Mouse (Mus musculus): ENCODE data around the gene Slc12a8. TPM values are rescaled to one million over a fixed set of nuclear protein-coding genes. Genes with fewer than 3 reads are reported as not detected.
A peak's percentile ranks its signal among the peaks of the same experiment; 100 is the strongest.

Slc12a8 gene
- polyA plus RNA-seq (2015; fragmentation: Nextera tagmentation; extraction: Ambion mirVana): 0.89 and 0.91 TPM in 2 replicates

DNA sequence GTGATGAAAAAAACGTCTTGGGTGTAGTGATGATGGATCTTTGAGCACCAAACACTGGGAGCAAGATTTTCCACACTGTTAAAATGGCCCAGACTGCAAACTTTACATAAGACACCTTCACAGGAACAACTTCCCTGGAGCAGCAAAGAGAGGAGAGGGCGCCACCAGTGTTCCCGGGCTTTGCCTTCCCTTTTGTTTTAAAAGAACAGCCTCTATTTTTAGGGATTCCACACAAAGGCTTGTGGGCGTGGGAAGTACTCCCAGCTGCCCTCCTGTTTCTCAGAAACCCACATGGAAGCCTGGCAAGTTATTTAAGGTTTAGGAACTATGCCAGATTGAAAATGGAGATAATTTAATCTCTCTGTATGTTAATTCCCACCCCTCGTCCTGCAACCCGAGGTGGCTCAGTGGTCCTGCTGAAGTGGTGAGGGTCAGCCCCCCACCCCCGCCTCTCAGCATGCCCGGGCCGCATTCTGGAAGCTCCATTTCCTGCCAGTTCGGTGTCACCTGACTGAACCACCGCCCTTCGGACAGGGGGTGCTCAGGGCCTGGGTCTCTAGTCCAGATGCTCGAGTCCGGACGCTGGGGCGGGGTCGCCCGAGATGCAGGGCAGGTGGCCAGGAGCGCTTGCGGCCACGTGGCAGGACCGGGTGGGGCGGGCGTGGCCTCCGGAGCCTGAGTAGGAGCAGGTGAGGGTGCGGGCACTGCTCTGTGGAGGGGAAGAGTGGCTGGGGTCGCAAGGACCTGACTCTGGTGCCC lies at the start of gene Slc12a8:
Gene Slc12a8, plus strand, starts transcription at position 522 of the 759 bp plus-strand sequence.
- H3K4me2 ChIP-seq (ENCODE audit: low read length): peak within 1 kb of the TSS; percentile 54
- ATAC-seq (replicated peaks; ENCODE audit: low FRiP score, low read depth): peak; percentile 64
- no peaks in the 10 kb centered on the region for H3K27me3 ChIP-seq (ENCODE audit: insufficient read depth, low read length)
- no peak for TF ChIP-seq CTCF (IDR thresholded peaks at IDR 0.05; ENCODE audit: low read depth)
- no peaks in the 10 kb centered on the region for H3K9me3 ChIP-seq (replicated peaks; ENCODE audit: low read length)
- DNase-seq (ENCODE audit: low spot score): peak; percentile 35
- H3K36me3 ChIP-seq (ENCODE audit: insufficient read depth, low read length): no peaks in the 10 kb centered on the region
- no peak within 1 kb of the TSS for H3K27ac ChIP-seq
- H3K4me3 ChIP-seq (replicated peaks; ENCODE audit: low read depth, low read length): peak within 1 kb of the TSS; percentile 30
- H3K4me1 ChIP-seq (replicated peaks; ENCODE audit: insufficient read depth, low read length): peaks cover 12% of the 10 kb centered on the region
- 3% methylated on average over 27 of the region's 27 CpGs for WGBS
- H3K9ac ChIP-seq (ENCODE audit: low read depth, low read length): peak within 1 kb of the TSS; percentile 46; the same call in 1 of the 2 replicates

DNA sequence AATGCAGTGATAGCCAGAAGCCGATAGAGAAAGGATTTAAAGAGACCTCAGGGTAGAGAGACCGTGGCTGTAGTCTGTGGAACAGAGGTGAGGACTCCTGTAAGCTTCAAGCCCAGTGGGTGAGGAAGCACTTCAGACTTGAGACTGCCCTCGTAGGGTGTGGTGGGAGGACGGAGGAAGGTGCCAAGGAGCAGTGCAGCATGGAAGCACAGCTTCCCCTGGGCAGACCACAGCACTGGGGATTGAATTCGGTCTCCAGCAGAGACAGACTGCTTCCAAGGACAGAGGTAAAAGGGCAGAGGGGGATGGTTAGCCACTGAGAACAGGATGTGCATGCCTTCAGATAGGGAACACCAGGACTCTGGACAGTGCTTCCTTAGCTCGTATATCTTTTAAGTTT lies 49.7 kb upstream of the Slc12a8 start:
- 54% methylated on average over 6 of the region's 6 CpGs for WGBS
- Histone ChIP-seq H3K4me2 (ENCODE audit: low read length) (no peak overlapping the region), H3K36me3 (ENCODE audit: insufficient read depth, low read length) (peaks cover 6% of the 10 kb centered on the region; the same call in 1 of the 2 replicates), H3K4me3 (replicated peaks; ENCODE audit: low read depth, low read length) (no peak overlapping the region), H3K27ac (0 out of 2 replicates have a peak overlapping the region, but pooled peaks have one; percentile 19), H3K4me1 (replicated peaks; ENCODE audit: insufficient read depth, low read length) (no peaks in the 10 kb centered on the region), H3K9me3 (replicated peaks; ENCODE audit: low read length) (no peaks in the 10 kb centered on the region), H3K9ac (ENCODE audit: low read depth, low read length) (no peak overlapping the region), H3K27me3 (ENCODE audit: insufficient read depth, low read length) (no peaks in the 10 kb centered on the region)
- DNase-seq (ENCODE audit: low spot score) (peak; percentile 43), ATAC-seq (replicated peaks; ENCODE audit: low FRiP score, low read depth) (no peak; the same call in 1 of the 2 replicates)
- TF ChIP-seq CTCF (IDR thresholded peaks at IDR 0.05; ENCODE audit: low read depth): no peak

DNA sequence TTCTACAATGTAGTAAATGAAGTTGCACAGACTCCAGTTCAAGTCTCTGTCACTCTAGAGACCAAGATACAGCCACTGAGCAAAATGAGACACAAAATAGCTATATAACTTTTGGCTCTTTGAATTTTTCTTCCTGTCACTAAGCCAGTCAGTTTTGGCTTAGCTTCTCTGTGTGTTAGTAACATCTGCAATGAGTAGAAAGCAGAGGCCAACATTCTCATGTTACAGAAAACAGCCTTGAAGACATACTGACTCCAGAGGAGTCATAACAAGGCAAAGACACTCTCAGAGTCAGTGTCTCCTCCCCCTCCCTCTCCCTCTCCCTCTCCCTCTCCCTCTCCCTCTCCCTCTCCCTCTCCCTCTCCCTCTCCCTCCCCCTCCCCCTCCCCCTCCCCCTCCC lies 47.2 kb upstream of the Slc12a8 start:
- Histone ChIP-seq H3K9me3 (replicated peaks; ENCODE audit: low read length) (no peaks in the 10 kb centered on the region), H3K4me2 (ENCODE audit: low read length) (no peak overlapping the region), H3K36me3 (ENCODE audit: insufficient read depth, low read length) (peaks cover 6% of the 10 kb centered on the region; the same call in 1 of the 2 replicates), H3K4me3 (replicated peaks; ENCODE audit: low read depth, low read length) (no peak overlapping the region), H3K9ac (ENCODE audit: low read depth, low read length) (no peak overlapping the region), H3K27ac (no peak overlapping the region), H3K4me1 (replicated peaks; ENCODE audit: insufficient read depth, low read length) (no peaks in the 10 kb centered on the region), H3K27me3 (ENCODE audit: insufficient read depth, low read length) (no peaks in the 10 kb centered on the region)
- DNase-seq (ENCODE audit: low spot score) (peak; percentile 58), ATAC-seq (replicated peaks; ENCODE audit: low FRiP score, low read depth) (no peak)
- no peak for TF ChIP-seq CTCF (IDR thresholded peaks at IDR 0.05; ENCODE audit: low read depth)

DNA sequence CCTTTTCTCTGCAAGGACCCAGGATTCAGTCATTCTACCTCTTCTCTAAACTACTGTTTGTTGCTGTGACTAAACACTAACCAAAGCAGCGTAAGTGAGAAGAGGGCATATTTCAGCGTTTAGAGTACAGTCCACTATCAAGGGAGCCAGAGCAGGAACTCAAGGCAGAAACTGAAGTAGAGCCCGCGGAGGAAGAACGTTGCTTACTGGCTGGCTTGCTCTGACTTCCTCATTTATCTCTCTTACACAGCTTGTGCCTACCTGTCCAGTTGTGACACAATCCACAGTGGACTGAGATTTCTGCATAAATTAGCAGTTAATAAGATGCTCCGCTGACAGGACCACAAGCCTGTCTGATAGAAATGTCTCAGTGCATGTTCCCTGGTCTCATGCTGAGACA lies 42.7 kb upstream of the Slc12a8 start:
- WGBS: 97% methylated on average over 6 of the region's 6 CpGs
- no peak for TF ChIP-seq CTCF (IDR thresholded peaks at IDR 0.05; ENCODE audit: low read depth)

DNA sequence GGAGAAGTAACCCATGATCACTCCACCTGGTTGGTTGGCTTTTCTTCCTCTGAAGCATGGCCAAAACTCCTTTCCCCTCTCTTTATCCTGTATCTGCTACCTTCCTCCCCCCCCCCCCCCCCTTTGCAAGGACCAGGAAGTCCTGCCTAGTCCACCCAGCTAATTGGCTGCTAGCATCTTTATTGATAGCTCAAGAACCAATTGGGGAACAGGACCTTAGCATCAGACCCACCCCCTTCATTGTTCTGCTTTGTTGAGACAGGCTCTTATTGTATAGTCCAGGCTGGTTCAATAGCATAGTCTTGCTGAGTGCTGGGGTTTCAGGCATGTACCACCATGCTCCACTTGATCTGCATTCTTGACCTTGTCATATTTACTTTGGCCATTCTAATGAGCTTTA lies 37.2 kb upstream of the Slc12a8 start:
- no peaks in the 10 kb centered on the region for H3K27me3 ChIP-seq (ENCODE audit: insufficient read depth, low read length)
- no peak for ATAC-seq (replicated peaks; ENCODE audit: low FRiP score, low read depth)
- no peak for TF ChIP-seq CTCF (IDR thresholded peaks at IDR 0.05; ENCODE audit: low read depth)

More for the DNA sequence above, 42.7 kb upstream of the Slc12a8 start:
- Histone ChIP-seq H3K36me3 (ENCODE audit: insufficient read depth, low read length) (peaks cover 25% of the 10 kb centered on the region), H3K4me3 (replicated peaks; ENCODE audit: low read depth, low read length) (no peak overlapping the region), H3K27ac (no peak overlapping the region), H3K27me3 (ENCODE audit: insufficient read depth, low read length) (no peaks in the 10 kb centered on the region), H3K9me3 (replicated peaks; ENCODE audit: low read length) (no peaks in the 10 kb centered on the region), H3K4me2 (ENCODE audit: low read length) (no peak overlapping the region), H3K9ac (ENCODE audit: low read depth, low read length) (no peak overlapping the region), H3K4me1 (replicated peaks; ENCODE audit: insufficient read depth, low read length) (no peaks in the 10 kb centered on the region)
- DNase-seq (ENCODE audit: low spot score) (no peak), ATAC-seq (replicated peaks; ENCODE audit: low FRiP score, low read depth) (no peak)

DNA sequence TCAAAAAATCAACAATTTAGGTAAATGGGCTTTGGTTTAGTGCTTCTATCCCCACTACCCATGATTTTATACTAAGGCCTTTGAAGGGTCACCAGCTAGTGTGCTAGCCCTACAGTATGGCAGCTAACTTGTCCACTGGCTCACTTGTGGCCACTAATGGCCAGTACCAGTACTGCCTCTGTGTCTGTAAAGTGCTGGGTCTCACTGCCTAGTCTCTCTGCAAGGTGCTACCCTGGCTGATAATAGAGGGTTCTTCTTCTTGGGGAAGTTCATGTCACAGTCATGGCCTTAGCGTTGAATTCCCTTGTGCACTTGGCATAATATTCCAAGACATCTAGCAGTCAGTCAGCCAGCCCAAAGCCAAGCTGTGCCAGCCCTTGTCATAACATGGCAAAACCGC lies 36.0 kb upstream of the Slc12a8 start:
- H3K36me3 ChIP-seq (ENCODE audit: insufficient read depth, low read length): peaks cover 21% of the 10 kb centered on the region; the same call in 1 of the 2 replicates
- peak; percentile 34 for DNase-seq (ENCODE audit: low spot score)
- 95% methylated on average over 2 of the region's 2 CpGs for WGBS

More for the DNA sequence above, 37.2 kb upstream of the Slc12a8 start:
- H3K36me3 ChIP-seq (ENCODE audit: insufficient read depth, low read length): peaks cover 28% of the 10 kb centered on the region
- H3K4me2 ChIP-seq (ENCODE audit: low read length): no peak overlapping the region
- H3K27ac ChIP-seq: no peak overlapping the region
- H3K4me3 ChIP-seq (replicated peaks; ENCODE audit: low read depth, low read length): no peak overlapping the region
- no peak overlapping the region for H3K9ac ChIP-seq (ENCODE audit: low read depth, low read length)
- no peak for DNase-seq (ENCODE audit: low spot score)
- H3K4me1 ChIP-seq (replicated peaks; ENCODE audit: insufficient read depth, low read length): no peaks in the 10 kb centered on the region
- H3K9me3 ChIP-seq (replicated peaks; ENCODE audit: low read length): no peaks in the 10 kb centered on the region

More for the DNA sequence above, 36.0 kb upstream of the Slc12a8 start:
- no peak overlapping the region for H3K4me3 ChIP-seq (replicated peaks; ENCODE audit: low read depth, low read length)
- no peak overlapping the region for H3K27ac ChIP-seq
- TF ChIP-seq CTCF (IDR thresholded peaks at IDR 0.05; ENCODE audit: low read depth): peak; percentile 59; the same call in 1 of the 2 replicates
- no peak overlapping the region for H3K4me2 ChIP-seq (ENCODE audit: low read length)
- no peaks in the 10 kb centered on the region for H3K4me1 ChIP-seq (replicated peaks; ENCODE audit: insufficient read depth, low read length)
- H3K27me3 ChIP-seq (ENCODE audit: insufficient read depth, low read length): no peaks in the 10 kb centered on the region
- ATAC-seq (replicated peaks; ENCODE audit: low FRiP score, low read depth): no peak
- H3K9me3 ChIP-seq (replicated peaks; ENCODE audit: low read length): no peaks in the 10 kb centered on the region
- no peak overlapping the region for H3K9ac ChIP-seq (ENCODE audit: low read depth, low read length)

Measured in kidney, postnatal 0 days (tissue).